Mouse (Mus musculus) lung, postnatal 0 days (tissue): ENCODE measurements around the gene Adk. TPM values are rescaled to one million over a fixed set of nuclear protein-coding genes. Genes with fewer than 3 reads are reported as not detected.
"Not testable (repeated sequence)": the region's sequence is repeated elsewhere in the genome, so short reads cannot be mapped to it uniquely, and the experiment has no call there.

Experiments
- ATAC-seq: fragments of 200-750 bp; cut with Nextera tagmentation; 2 replicates; pipeline ENCODE4 v1.8.0; 2017; ENCODE audit warnings: moderate library complexity
- DNase-seq: peaks from one replicate; pipeline ENCODE4 v3.0.0-alpha.2; 2016; ENCODE audit warnings: low spot score
- H3K27ac ChIP-seq: fragments of 300-500 bp; sonication (generic); 2 replicates; pipeline ENCODE4 v1.5.1; 2014; ENCODE audit warnings: antibody characterized with exemption, mild to moderate bottlenecking, low read length, mixed read lengths
- H3K27me3 ChIP-seq: fragments of 300-500 bp; sonication (generic); replicated peaks from 2 replicates; pipeline ENCODE4 v1.6.1; 2014; ENCODE audit warnings: low read length, mixed read lengths; ENCODE audit not compliant: insufficient read depth
- H3K36me3 ChIP-seq: fragments of 300-500 bp; sonication (generic); 2 replicates; pipeline ENCODE4 v1.6.1; 2014; ENCODE audit warnings: low read length, mixed read lengths; ENCODE audit not compliant: insufficient read depth
- H3K4me1 ChIP-seq: fragments of 300-500 bp; sonication (generic); 2 replicates; pipeline ENCODE4 v1.6.1; 2014; ENCODE audit warnings: antibody characterized with exemption, low read depth, low read length, mixed read lengths; ENCODE audit not compliant: insufficient read depth
- H3K4me2 ChIP-seq: fragments of 300-500 bp; sonication (generic); replicated peaks from 2 replicates; pipeline ENCODE4 v1.6.1; 2014; ENCODE audit warnings: low read depth, mild to moderate bottlenecking, low read length, moderate library complexity, mixed read lengths
- H3K4me3 ChIP-seq: fragments of 300-500 bp; sonication (generic); 2 replicates; pipeline ENCODE4 v1.5.1; 2014; ENCODE audit warnings: low read depth, low read length
- H3K9ac ChIP-seq: fragments of 300-500 bp; sonication (generic); replicated peaks from 2 replicates; pipeline ENCODE4 v1.6.1; 2014; ENCODE audit warnings: low read depth, mild to moderate bottlenecking
- H3K9me3 ChIP-seq: fragments of 300-500 bp; sonication (generic); 2 replicates; pipeline ENCODE4 v1.6.1; 2016; ENCODE audit warnings: low read length, mixed read lengths
- CTCF ChIP-seq: IDR thresholded peaks from 2 replicates; pipeline ENCODE4 v1.5.1; 2016; ENCODE audit warnings: antibody characterized with exemption, mild to moderate bottlenecking
- EP300 ChIP-seq: IDR thresholded peaks from 2 replicates; pipeline ENCODE4 v1.6.1; 2016; ENCODE audit warnings: antibody characterized with exemption, mild to moderate bottlenecking, control low read depth
- WGBS: fragments of 180-500 bp; shearing (Covaris S2); extraction: QIAGEN DNeasy Blood & Tissue Kit; methylation state at CpG from one replicate; pipeline ENCODE4 v1.1.7; 2014; 5-methylcytosine and 5-hydroxymethylcytosine counted together
- polyA plus RNA-seq: library from polyadenylated mRNA; unstranded; fragments of >200 nt; fragmentation: Nextera tagmentation; extraction: Ambion mirVana; gene quantifications from 2 replicates; pipeline ENCODE4 v1.2.1, GENCODE M21; 2015

The Adk gene
- polyA plus RNA-seq, 1 experiment from 2014 or later: 238 TPM

- TF ChIP-seq EP300 (no peak), CTCF (no peak)
- Histone ChIP-seq H3K27me3 (no peaks in the 10 kb centered on the region), H3K4me2 (no peak overlapping the region), H3K9ac (no peak overlapping the region), H3K4me1 (no peaks in the 10 kb centered on the region), H3K9me3 (no peaks in the 10 kb centered on the region), H3K36me3 (no peaks in the 10 kb centered on the region), H3K27ac (no peak overlapping the region), H3K4me3 (no peak overlapping the region)
- WGBS: 75% methylated on average over 9 of the region's 9 CpGs
- DNase-seq (no peak), ATAC-seq (no peak)
Observed at GRCm38 (mm10) chr14:21463117-21463712, 410.8 kb downstream of the Adk start.

GRCm38 (mm10) chr14:21470386-21470785 is 418.0 kb downstream of the Adk start:
- no peak overlapping the region for H3K4me3 ChIP-seq
- H3K9ac ChIP-seq: no peak overlapping the region
- no peaks in the 10 kb centered on the region for H3K4me1 ChIP-seq
- no peak for TF ChIP-seq CTCF
- TF ChIP-seq EP300: no peak
- H3K4me2 ChIP-seq: no peak overlapping the region
- no peaks in the 10 kb centered on the region for H3K9me3 ChIP-seq
- H3K27me3 ChIP-seq: no peaks in the 10 kb centered on the region
- ATAC-seq (no peak), DNase-seq (no peak)
- H3K27ac ChIP-seq: no peak overlapping the region
- H3K36me3 ChIP-seq: no peaks in the 10 kb centered on the region
- WGBS: 79% methylated on average over 5 of the region's 5 CpGs

GRCm38 (mm10) chr14:21471975-21472374 is 419.6 kb downstream of the Adk start:
- TF ChIP-seq EP300 (no peak), CTCF (no peak)
- Histone ChIP-seq H3K9me3 (no peaks in the 10 kb centered on the region), H3K4me1 (no peaks in the 10 kb centered on the region), H3K36me3 (no peaks in the 10 kb centered on the region), H3K4me2 (no peak overlapping the region), H3K27me3 (no peaks in the 10 kb centered on the region), H3K4me3 (no peak overlapping the region), H3K9ac (no peak overlapping the region), H3K27ac (no peak overlapping the region)
- DNase-seq (no peak), ATAC-seq (no peak)
- 89% methylated on average over 2 of the region's 2 CpGs for WGBS

- not testable (repeated sequence) for H3K4me1 ChIP-seq, ATAC-seq, H3K27me3 ChIP-seq, DNase-seq, H3K4me2 ChIP-seq, H3K9me3 ChIP-seq, H3K27ac ChIP-seq, H3K4me3 ChIP-seq, H3K9ac ChIP-seq, H3K36me3 ChIP-seq
- 88% methylated on average over 4 of the region's 4 CpGs for WGBS
Observed at GRCm38 (mm10) chr14:21474593-21475132, 422.3 kb downstream of the Adk start.

GRCm38 (mm10) chr14:21477181-21477580 is 424.8 kb downstream of the Adk start:
- H3K27ac ChIP-seq: no peak overlapping the region
- H3K9me3 ChIP-seq: no peaks in the 10 kb centered on the region
- H3K27me3 ChIP-seq: no peaks in the 10 kb centered on the region
- TF ChIP-seq EP300: no peak
- TF ChIP-seq CTCF: no peak
- WGBS: 98% methylated on average over 2 of the region's 2 CpGs
- no peak overlapping the region for H3K4me2 ChIP-seq
- H3K36me3 ChIP-seq: no peaks in the 10 kb centered on the region
- H3K9ac ChIP-seq: no peak overlapping the region
- DNase-seq: no peak
- H3K4me1 ChIP-seq: no peaks in the 10 kb centered on the region
- H3K4me3 ChIP-seq: no peak overlapping the region
- no peak for ATAC-seq

- Histone ChIP-seq H3K36me3 (no peaks in the 10 kb centered on the region), H3K9me3 (no peaks in the 10 kb centered on the region), H3K27ac (no peak overlapping the region), H3K4me2 (no peak overlapping the region), H3K4me1 (no peaks in the 10 kb centered on the region), H3K9ac (no peak overlapping the region), H3K27me3 (no peaks in the 10 kb centered on the region), H3K4me3 (no peak overlapping the region)
- 95% methylated on average over 8 of the region's 8 CpGs for WGBS
- DNase-seq: no peak
- ATAC-seq: no peak
- TF ChIP-seq EP300: no peak
Observed at GRCm38 (mm10) chr14:21479566-21479965, 427.2 kb downstream of the Adk start.

- H3K4me3 ChIP-seq: no peak overlapping the region
- H3K27ac ChIP-seq: no peak overlapping the region
- H3K27me3 ChIP-seq: no peaks in the 10 kb centered on the region
- ATAC-seq (no peak), DNase-seq (no peak)
- H3K9ac ChIP-seq: no peak overlapping the region
- no peaks in the 10 kb centered on the region for H3K4me1 ChIP-seq
- H3K4me2 ChIP-seq: no peak overlapping the region
- no peaks in the 10 kb centered on the region for H3K36me3 ChIP-seq
- TF ChIP-seq EP300: no peak
- H3K9me3 ChIP-seq: no peaks in the 10 kb centered on the region
- 92% methylated on average over 5 of the region's 5 CpGs for WGBS
Observed at GRCm38 (mm10) chr14:21480191-21480590, 427.8 kb downstream of the Adk start.
